Mouse (Mus musculus) erythroblast, embryonic 14.5 days (primary cell): Measurements from ENCODE around the gene Cav2.

Experiments used
- GATA1 ChIP-seq: IDR thresholded peaks from 2 replicates; pipeline ENCODE4 v1.6.1; 2012; ENCODE audit warnings: low read length, inconsistent platforms, mixed read lengths
- TAL1 ChIP-seq: IDR thresholded peaks from 3 replicates; pipeline ENCODE4 v1.6.1; 2012; ENCODE audit warnings: low read length, inconsistent platforms, mixed read lengths

DNA sequence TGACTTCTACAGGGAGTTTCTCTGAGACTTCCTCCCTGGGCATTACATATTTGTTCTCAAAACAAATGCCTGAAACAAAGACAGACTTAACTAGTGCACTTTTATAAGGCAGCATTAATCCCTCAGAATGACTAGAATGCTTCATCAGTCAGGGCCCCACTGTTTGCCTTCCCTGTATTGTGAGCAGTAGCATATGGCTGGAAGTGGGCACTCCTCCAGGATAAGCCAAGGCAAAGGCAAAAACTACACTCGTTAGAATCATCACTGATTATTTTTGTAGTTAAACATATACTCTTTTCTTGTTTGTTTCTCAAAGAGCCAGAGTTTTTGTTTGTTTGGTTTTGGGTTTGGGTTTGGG lies 36.2 kb downstream of the Cav2 start:
- no peak for TF ChIP-seq TAL1
- TF ChIP-seq GATA1: no peak
